Mouse (Mus musculus): ENCODE measurements around the gene Znrf1. TPM values are rescaled to one million over a fixed set of nuclear protein-coding genes. Genes with fewer than 3 reads are reported as not detected.

The Znrf1 gene
- polyA plus RNA-seq, 1 experiment from 2014 or later: 22.5 TPM

- Histone ChIP-seq H3K36me3 (ENCODE audit: inconsistent target) (no peaks in the 10 kb centered on the region), H3K27ac (no peak overlapping the region), H3K79me2 (ENCODE audit: inconsistent target) (peaks cover 100% of the 10 kb centered on the region), H3K4me3 (ENCODE audit: inconsistent target) (no peak overlapping the region)
- WGBS (ENCODE audit: missing documents): 86% methylated on average over 4 of the region's 4 CpGs
These were observed 34.0 kb downstream of the Znrf1 start for GRCm38 (mm10) chr8:111569926-111570325.

- H3K36me3 ChIP-seq (ENCODE audit: inconsistent target): no peaks in the 10 kb centered on the region; the same call in 1 of the 2 replicates
- no peak overlapping the region for H3K4me3 ChIP-seq (ENCODE audit: inconsistent target)
- H3K79me2 ChIP-seq (ENCODE audit: inconsistent target): peaks cover 100% of the 10 kb centered on the region
- H3K27ac ChIP-seq: no peak overlapping the region
- 58% methylated on average over 2 of the region's 2 CpGs for WGBS (ENCODE audit: missing documents)
These were observed 34.5 kb downstream of the Znrf1 start for GRCm38 (mm10) chr8:111570432-111570831.

- no peak overlapping the region for H3K4me3 ChIP-seq (ENCODE audit: inconsistent target)
- H3K27ac ChIP-seq: no peak overlapping the region
- 55% methylated on average over 8 of the region's 10 CpGs for WGBS (ENCODE audit: missing documents)
- H3K36me3 ChIP-seq (ENCODE audit: inconsistent target): no peaks in the 10 kb centered on the region; the same call in 1 of the 2 replicates
- peaks cover 100% of the 10 kb centered on the region for H3K79me2 ChIP-seq (ENCODE audit: inconsistent target)
These were observed 35.8 kb downstream of the Znrf1 start for GRCm38 (mm10) chr8:111571661-111572060.

- peaks cover 100% of the 10 kb centered on the region for H3K79me2 ChIP-seq (ENCODE audit: inconsistent target)
- no peak overlapping the region for H3K4me3 ChIP-seq (ENCODE audit: inconsistent target)
- H3K36me3 ChIP-seq (ENCODE audit: inconsistent target): no peaks in the 10 kb centered on the region; the same call in 1 of the 2 replicates
- no peak overlapping the region for H3K27ac ChIP-seq
- WGBS (ENCODE audit: missing documents): 95% methylated on average over 2 of the region's 2 CpGs
These were observed 36.5 kb downstream of the Znrf1 start for GRCm38 (mm10) chr8:111572431-111572830.

GRCm38 (mm10) chr8:111573583-111573982 lies 37.7 kb downstream of the Znrf1 start:
- Histone ChIP-seq H3K27ac (no peak overlapping the region), H3K4me3 (ENCODE audit: inconsistent target) (no peak overlapping the region), H3K79me2 (ENCODE audit: inconsistent target) (peaks cover 100% of the 10 kb centered on the region), H3K36me3 (ENCODE audit: inconsistent target) (no peaks in the 10 kb centered on the region; the same call in 1 of the 2 replicates)
- WGBS (ENCODE audit: missing documents): 96% methylated on average over 7 of the region's 8 CpGs

- H3K27ac ChIP-seq: no peak overlapping the region
- 83% methylated on average over 2 of the region's 2 CpGs for WGBS (ENCODE audit: missing documents)
- peaks cover 100% of the 10 kb centered on the region for H3K79me2 ChIP-seq (ENCODE audit: inconsistent target)
- H3K4me3 ChIP-seq (ENCODE audit: inconsistent target): no peak overlapping the region
- no peaks in the 10 kb centered on the region; the same call in 1 of the 2 replicates for H3K36me3 ChIP-seq (ENCODE audit: inconsistent target)
These were observed 38.1 kb downstream of the Znrf1 start for GRCm38 (mm10) chr8:111574016-111574415.

GRCm38 (mm10) chr8:111575492-111575891 lies 39.6 kb downstream of the Znrf1 start:
- H3K27ac ChIP-seq: no peak overlapping the region
- no peak overlapping the region for H3K4me3 ChIP-seq (ENCODE audit: inconsistent target)
- H3K36me3 ChIP-seq (ENCODE audit: inconsistent target): no peaks in the 10 kb centered on the region; the same call in 1 of the 2 replicates
- H3K79me2 ChIP-seq (ENCODE audit: inconsistent target): peaks cover 100% of the 10 kb centered on the region
- 94% methylated on average over 4 of the region's 4 CpGs for WGBS (ENCODE audit: missing documents)

- no peak overlapping the region for H3K4me3 ChIP-seq (ENCODE audit: inconsistent target)
- H3K27ac ChIP-seq: no peak overlapping the region
- peaks cover 100% of the 10 kb centered on the region for H3K79me2 ChIP-seq (ENCODE audit: inconsistent target)
- H3K36me3 ChIP-seq (ENCODE audit: inconsistent target): no peaks in the 10 kb centered on the region; the same call in 1 of the 2 replicates
These were observed 40.6 kb downstream of the Znrf1 start for GRCm38 (mm10) chr8:111576501-111576900.

GRCm38 (mm10) chr8:111577880-111578533 lies 42.1 kb downstream of the Znrf1 start:
- Histone ChIP-seq H3K27ac (no peak overlapping the region), H3K36me3 (ENCODE audit: inconsistent target) (no peaks in the 10 kb centered on the region; the same call in 1 of the 2 replicates), H3K4me3 (ENCODE audit: inconsistent target) (no peak overlapping the region), H3K79me2 (ENCODE audit: inconsistent target) (peaks cover 100% of the 10 kb centered on the region)
- WGBS (ENCODE audit: missing documents): 84% methylated on average over 9 of the region's 9 CpGs

- Histone ChIP-seq H3K27ac (no peak overlapping the region), H3K4me3 (ENCODE audit: inconsistent target) (no peak overlapping the region), H3K36me3 (ENCODE audit: inconsistent target) (no peaks in the 10 kb centered on the region; the same call in 1 of the 2 replicates), H3K79me2 (ENCODE audit: inconsistent target) (peaks cover 100% of the 10 kb centered on the region)
- WGBS (ENCODE audit: missing documents): 100% methylated on average over 1 of the region's 1 CpGs
These were observed 43.4 kb downstream of the Znrf1 start for GRCm38 (mm10) chr8:111579318-111579717.

GRCm38 (mm10) chr8:111580306-111580705 lies 44.4 kb downstream of the Znrf1 start:
- Histone ChIP-seq H3K36me3 (ENCODE audit: inconsistent target) (no peaks in the 10 kb centered on the region; the same call in 1 of the 2 replicates), H3K27ac (no peak overlapping the region), H3K4me3 (ENCODE audit: inconsistent target) (no peak overlapping the region), H3K79me2 (ENCODE audit: inconsistent target) (peaks cover 100% of the 10 kb centered on the region)
- WGBS (ENCODE audit: missing documents): 97% methylated on average over 3 of the region's 3 CpGs

GRCm38 (mm10) chr8:111582386-111582785 lies 46.5 kb downstream of the Znrf1 start:
- 90% methylated on average over 3 of the region's 3 CpGs for WGBS (ENCODE audit: missing documents)
- Histone ChIP-seq H3K4me3 (ENCODE audit: inconsistent target) (no peak overlapping the region), H3K79me2 (ENCODE audit: inconsistent target) (peaks cover 100% of the 10 kb centered on the region), H3K36me3 (ENCODE audit: inconsistent target) (no peaks in the 10 kb centered on the region), H3K27ac (no peak overlapping the region)

- Histone ChIP-seq H3K4me3 (ENCODE audit: inconsistent target) (no peak overlapping the region), H3K36me3 (ENCODE audit: inconsistent target) (no peaks in the 10 kb centered on the region), H3K27ac (no peak overlapping the region), H3K79me2 (ENCODE audit: inconsistent target) (peaks cover 100% of the 10 kb centered on the region)
- 58% methylated on average over 3 of the region's 3 CpGs for WGBS (ENCODE audit: missing documents)
These were observed 49.0 kb downstream of the Znrf1 start for GRCm38 (mm10) chr8:111584946-111585345.

- no peak overlapping the region for H3K4me3 ChIP-seq (ENCODE audit: inconsistent target)
These were observed 51.7 kb downstream of the Znrf1 start for GRCm38 (mm10) chr8:111587545-111588094.

GRCm38 (mm10) chr8:111588336-111588735 lies 52.4 kb downstream of the Znrf1 start:
- WGBS (ENCODE audit: missing documents): 83% methylated on average over 2 of the region's 2 CpGs
- H3K36me3 ChIP-seq (ENCODE audit: inconsistent target): no peaks in the 10 kb centered on the region
- no peak overlapping the region for H3K4me3 ChIP-seq (ENCODE audit: inconsistent target)
- H3K27ac ChIP-seq: no peak overlapping the region
- H3K79me2 ChIP-seq (ENCODE audit: inconsistent target): peaks cover 100% of the 10 kb centered on the region

More at GRCm38 (mm10) chr8:111587545-111588094, 51.7 kb downstream of the Znrf1 start:
- peaks cover 100% of the 10 kb centered on the region for H3K79me2 ChIP-seq (ENCODE audit: inconsistent target)
- no peak overlapping the region for H3K27ac ChIP-seq
- H3K36me3 ChIP-seq (ENCODE audit: inconsistent target): no peaks in the 10 kb centered on the region
- 47% methylated on average over 1 of the region's 1 CpGs for WGBS (ENCODE audit: missing documents)

Measured in macrophage (primary cell).